Mouse (Mus musculus): ENCODE data around the gene Rev1.

- TF ChIP-seq POLR2A (IDR thresholded peaks at IDR 0.05; ENCODE audit: low read depth, low read length) = no peak
- no peak for TF ChIP-seq CTCF (IDR thresholded peaks at IDR 0.05; ENCODE audit: extremely low read depth, insufficient read length, insufficient replicate concordance, low read depth, low read length)
Measured at GRCm38 (mm10) chr1:38171874-38172273, 42.3 kb upstream of the Rev1 start.
